Mouse (Mus musculus) brain, embryonic 14.5 days (tissue): ENCODE data around the gene Kcnip4.

Experiments used
- CTCF ChIP-seq: fragments of 200-500 bp; IDR thresholded peaks from 2 replicates; pipeline ENCODE4 v1.5.1; 2012; ENCODE audit warnings: inconsistent platforms, mild to moderate bottlenecking, moderate library complexity, borderline replicate concordance; ENCODE audit not compliant: insufficient read depth, insufficient read length; ENCODE audit errors: extremely low read depth
- POLR2A ChIP-seq: fragments of 200-500 bp; IDR thresholded peaks from 2 replicates; pipeline ENCODE4 v1.6.1; 2012; ENCODE audit warnings: mild to moderate bottlenecking, inconsistent platforms, borderline replicate concordance; ENCODE audit not compliant: poor library complexity, insufficient read depth, insufficient read length, severe bottlenecking; ENCODE audit errors: extremely low read depth

- TF ChIP-seq CTCF, result no peak
- TF ChIP-seq POLR2A, result no peak
Observed at GRCm38 (mm10) chr5:49557436-49557835, 32.7 kb upstream of the Kcnip4 start.
